Mouse (Mus musculus): ENCODE measurements around the gene Kpna6. TPM values are rescaled to one million over a fixed set of nuclear protein-coding genes. Genes with fewer than 3 reads are reported as not detected.

Kpna6 gene
- polyA plus RNA-seq, 1 experiment, result 35.0 TPM

GRCm38 (mm10) chr4:129616631-129617030, 55.9 kb downstream of the Kpna6 start:
- no peaks in the 10 kb centered on the region for H3K36me3 ChIP-seq (ENCODE audit: control insufficient read depth, insufficient read depth, low read length)
- no peak overlapping the region for H3K27ac ChIP-seq (ENCODE audit: insufficient read depth, low read depth, low read length)
- no peak overlapping the region for H3K4me3 ChIP-seq (ENCODE audit: insufficient read depth, low read depth, low read length)
- no peak for DNase-seq
- H3K27me3 ChIP-seq (replicated peaks; ENCODE audit: control insufficient read depth, insufficient read depth, low read length), result no peaks in the 10 kb centered on the region
- 86% methylated on average over 3 of the region's 3 CpGs for WGBS
- peaks cover 8% of the 10 kb centered on the region; the same call in 1 of the 2 replicates for H3K4me1 ChIP-seq (ENCODE audit: control insufficient read depth, insufficient read depth, low read length)
- TF ChIP-seq CTCF (conservative IDR thresholded peaks at IDR 0.05; ENCODE audit: insufficient read depth, insufficient read length, low read depth, low read length) (no peak), POLR2A (IDR thresholded peaks at IDR 0.05; ENCODE audit: low read depth, low read length) (no peak)

GRCm38 (mm10) chr4:129615801-129616290, 56.7 kb downstream of the Kpna6 start:
- Histone ChIP-seq H3K4me3 (ENCODE audit: insufficient read depth, low read depth, low read length) (no peak overlapping the region), H3K36me3 (ENCODE audit: control insufficient read depth, insufficient read depth, low read length) (no peaks in the 10 kb centered on the region), H3K4me1 (ENCODE audit: control insufficient read depth, insufficient read depth, low read length) (peaks cover 8% of the 10 kb centered on the region; the same call in 1 of the 2 replicates), H3K27me3 (replicated peaks; ENCODE audit: control insufficient read depth, insufficient read depth, low read length) (no peaks in the 10 kb centered on the region), H3K27ac (ENCODE audit: insufficient read depth, low read depth, low read length) (no peak overlapping the region)
- no peak for TF ChIP-seq POLR2A (IDR thresholded peaks at IDR 0.05; ENCODE audit: low read depth, low read length)
- no peak for TF ChIP-seq CTCF (conservative IDR thresholded peaks at IDR 0.05; ENCODE audit: insufficient read depth, insufficient read length, low read depth, low read length)
- WGBS, result 91% methylated on average over 9 of the region's 9 CpGs
- no peak for DNase-seq

GRCm38 (mm10) chr4:129614093-129614492, 58.5 kb downstream of the Kpna6 start, which contains the start of gene Dcdc2b:
TSS of gene Dcdc2b (minus strand) at chr4:129614257.
- no peak within 1 kb of the TSS for H3K4me3 ChIP-seq (ENCODE audit: insufficient read depth, low read depth, low read length)
- 82% methylated on average over 6 of the region's 6 CpGs for WGBS
- no peak for TF ChIP-seq CTCF (conservative IDR thresholded peaks at IDR 0.05; ENCODE audit: insufficient read depth, insufficient read length, low read depth, low read length)
- TF ChIP-seq POLR2A (IDR thresholded peaks at IDR 0.05; ENCODE audit: low read depth, low read length), result no peak
- no peaks in the 10 kb centered on the region for H3K36me3 ChIP-seq (ENCODE audit: control insufficient read depth, insufficient read depth, low read length)
- H3K27ac ChIP-seq (ENCODE audit: insufficient read depth, low read depth, low read length), result no peak within 1 kb of the TSS
- H3K27me3 ChIP-seq (replicated peaks; ENCODE audit: control insufficient read depth, insufficient read depth, low read length), result no peaks in the 10 kb centered on the region
- no peak for DNase-seq
- 0 out of 2 replicates have a peak, but pooled peaks cover 5% of the 10 kb centered on the region for H3K4me1 ChIP-seq (ENCODE audit: control insufficient read depth, insufficient read depth, low read length)

- TF ChIP-seq POLR2A (IDR thresholded peaks at IDR 0.05; ENCODE audit: low read depth, low read length) (no peak), CTCF (conservative IDR thresholded peaks at IDR 0.05; ENCODE audit: insufficient read depth, insufficient read length, low read depth, low read length) (no peak)
- H3K27ac ChIP-seq (ENCODE audit: insufficient read depth, low read depth, low read length), result no peak overlapping the region
- H3K4me3 ChIP-seq (ENCODE audit: insufficient read depth, low read depth, low read length), result no peak overlapping the region
- no peaks in the 10 kb centered on the region for H3K27me3 ChIP-seq (replicated peaks; ENCODE audit: control insufficient read depth, insufficient read depth, low read length)
- 63% methylated on average over 4 of the region's 4 CpGs for WGBS
- DNase-seq, result no peak
- H3K36me3 ChIP-seq (ENCODE audit: control insufficient read depth, insufficient read depth, low read length), result no peaks in the 10 kb centered on the region
- H3K4me1 ChIP-seq (ENCODE audit: control insufficient read depth, insufficient read depth, low read length), result no peaks in the 10 kb centered on the region
Observed at GRCm38 (mm10) chr4:129610472-129610871, 62.1 kb downstream of the Kpna6 start.

- Histone ChIP-seq H3K4me1 (ENCODE audit: control insufficient read depth, insufficient read depth, low read length) (no peaks in the 10 kb centered on the region), H3K27ac (ENCODE audit: insufficient read depth, low read depth, low read length) (no peak overlapping the region), H3K36me3 (ENCODE audit: control insufficient read depth, insufficient read depth, low read length) (no peaks in the 10 kb centered on the region), H3K4me3 (ENCODE audit: insufficient read depth, low read depth, low read length) (no peak overlapping the region), H3K27me3 (replicated peaks; ENCODE audit: control insufficient read depth, insufficient read depth, low read length) (no peaks in the 10 kb centered on the region)
- TF ChIP-seq CTCF (conservative IDR thresholded peaks at IDR 0.05; ENCODE audit: insufficient read depth, insufficient read length, low read depth, low read length) (no peak), POLR2A (IDR thresholded peaks at IDR 0.05; ENCODE audit: low read depth, low read length) (no peak)
- DNase-seq, result no peak
- WGBS, result 61% methylated on average over 4 of the region's 4 CpGs
Observed at GRCm38 (mm10) chr4:129610026-129610425, 62.5 kb downstream of the Kpna6 start.

GRCm38 (mm10) chr4:129609139-129609631, 63.4 kb downstream of the Kpna6 start:
- WGBS, result 77% methylated on average over 12 of the region's 12 CpGs
- no peaks in the 10 kb centered on the region for H3K36me3 ChIP-seq (ENCODE audit: control insufficient read depth, insufficient read depth, low read length)

GRCm38 (mm10) chr4:129608426-129609025, 64.0 kb downstream of the Kpna6 start:
- H3K4me3 ChIP-seq (ENCODE audit: insufficient read depth, low read depth, low read length), result no peak overlapping the region
- no peaks in the 10 kb centered on the region for H3K27me3 ChIP-seq (replicated peaks; ENCODE audit: control insufficient read depth, insufficient read depth, low read length)
- peak; percentile 86 for DNase-seq
- 29% methylated on average over 7 of the region's 7 CpGs for WGBS
- H3K4me1 ChIP-seq (ENCODE audit: control insufficient read depth, insufficient read depth, low read length), result no peaks in the 10 kb centered on the region
- no peak overlapping the region for H3K27ac ChIP-seq (ENCODE audit: insufficient read depth, low read depth, low read length)
- no peak for TF ChIP-seq POLR2A (IDR thresholded peaks at IDR 0.05; ENCODE audit: low read depth, low read length)
- TF ChIP-seq CTCF (conservative IDR thresholded peaks at IDR 0.05; ENCODE audit: insufficient read depth, insufficient read length, low read depth, low read length), result peak; percentile 97
- no peaks in the 10 kb centered on the region for H3K36me3 ChIP-seq (ENCODE audit: control insufficient read depth, insufficient read depth, low read length)

More at GRCm38 (mm10) chr4:129609139-129609631, 63.4 kb downstream of the Kpna6 start:
- no peak overlapping the region for H3K4me3 ChIP-seq (ENCODE audit: insufficient read depth, low read depth, low read length)
- no peaks in the 10 kb centered on the region for H3K27me3 ChIP-seq (replicated peaks; ENCODE audit: control insufficient read depth, insufficient read depth, low read length)
- no peak overlapping the region for H3K27ac ChIP-seq (ENCODE audit: insufficient read depth, low read depth, low read length)
- no peaks in the 10 kb centered on the region for H3K4me1 ChIP-seq (ENCODE audit: control insufficient read depth, insufficient read depth, low read length)
- TF ChIP-seq CTCF (conservative IDR thresholded peaks at IDR 0.05; ENCODE audit: insufficient read depth, insufficient read length, low read depth, low read length), result no peak
- DNase-seq, result no peak

All from kidney, adult 2 months (tissue).